Mouse (Mus musculus) layer of hippocampus, adult 9-11 months (tissue): ENCODE measurements at regions not wholly inside any gene's neighbourhood (a gene's known extent, or its start where the extent isn't known, plus 50 kb on each side); places are given as distances from the start of the nearest gene placed in this dataset.

Experiments
- DNase-seq: peaks from one replicate; pipeline ENCODE4 v3.0.0; 2022

GRCm38 (mm10) chr5:111897568-111897967, 163.8 kb downstream of the Gm26897 start:
- no peak for DNase-seq

GRCm38 (mm10) chr5:111898482-111898881, 164.8 kb downstream of the Gm26897 start:
- no peak for DNase-seq

- no peak for DNase-seq
These were observed 167.5 kb downstream of the Gm26897 start for GRCm38 (mm10) chr5:111901197-111901596.

- DNase-seq: no peak
These were observed 168.0 kb downstream of the Gm26897 start for GRCm38 (mm10) chr5:111901678-111902077.

- DNase-seq: peak; percentile 65
These were observed 174.4 kb downstream of the Gm26897 start for GRCm38 (mm10) chr5:111908085-111908484.

GRCm38 (mm10) chr5:111910514-111910913, 176.8 kb downstream of the Gm26897 start:
- no peak for DNase-seq

GRCm38 (mm10) chr5:111913354-111913753, 179.6 kb downstream of the Gm26897 start:
- no peak for DNase-seq

GRCm38 (mm10) chr5:111914296-111914695, 180.6 kb downstream of the Gm26897 start:
- no peak for DNase-seq

GRCm38 (mm10) chr5:111917643-111918252, 184.0 kb downstream of the Gm26897 start:
- no peak for DNase-seq

GRCm38 (mm10) chr5:111918888-111919287, 185.2 kb downstream of the Gm26897 start:
- DNase-seq: no peak

GRCm38 (mm10) chr5:111922991-111923701, 189.4 kb downstream of the Gm26897 start:
- DNase-seq: no peak

GRCm38 (mm10) chr5:111925757-111926156, 192.0 kb downstream of the Gm26897 start:
- no peak for DNase-seq

GRCm38 (mm10) chr5:111929180-111929990, 195.7 kb downstream of the Gm26897 start:
- no peak for DNase-seq

GRCm38 (mm10) chr5:111929991-111930339, 196.2 kb downstream of the Gm26897 start:
- DNase-seq: no peak

GRCm38 (mm10) chr5:111931733-111932132, 198.0 kb downstream of the Gm26897 start:
- DNase-seq: no peak

- peak; percentile 42 for DNase-seq
These were observed 201.8 kb downstream of the Gm26897 start for GRCm38 (mm10) chr5:111935381-111936134.

- DNase-seq: no peak
These were observed 208.1 kb downstream of the Gm26897 start for GRCm38 (mm10) chr5:111941831-111942230.

- no peak for DNase-seq
These were observed 209.1 kb downstream of the Gm26897 start for GRCm38 (mm10) chr5:111942792-111943191.

- no peak for DNase-seq
These were observed 209.8 kb downstream of the Gm26897 start for GRCm38 (mm10) chr5:111943337-111944162.

- no peak for DNase-seq
These were observed 210.7 kb downstream of the Gm26897 start for GRCm38 (mm10) chr5:111944273-111944971.

GRCm38 (mm10) chr5:111944972-111945285, 211.2 kb downstream of the Gm26897 start:
- no peak for DNase-seq

GRCm38 (mm10) chr5:111946281-111946680, 212.6 kb downstream of the Gm26897 start:
- DNase-seq: no peak
